ENCODE assay signal across 8 mouse cellular contexts in the genomic region with DNA sequence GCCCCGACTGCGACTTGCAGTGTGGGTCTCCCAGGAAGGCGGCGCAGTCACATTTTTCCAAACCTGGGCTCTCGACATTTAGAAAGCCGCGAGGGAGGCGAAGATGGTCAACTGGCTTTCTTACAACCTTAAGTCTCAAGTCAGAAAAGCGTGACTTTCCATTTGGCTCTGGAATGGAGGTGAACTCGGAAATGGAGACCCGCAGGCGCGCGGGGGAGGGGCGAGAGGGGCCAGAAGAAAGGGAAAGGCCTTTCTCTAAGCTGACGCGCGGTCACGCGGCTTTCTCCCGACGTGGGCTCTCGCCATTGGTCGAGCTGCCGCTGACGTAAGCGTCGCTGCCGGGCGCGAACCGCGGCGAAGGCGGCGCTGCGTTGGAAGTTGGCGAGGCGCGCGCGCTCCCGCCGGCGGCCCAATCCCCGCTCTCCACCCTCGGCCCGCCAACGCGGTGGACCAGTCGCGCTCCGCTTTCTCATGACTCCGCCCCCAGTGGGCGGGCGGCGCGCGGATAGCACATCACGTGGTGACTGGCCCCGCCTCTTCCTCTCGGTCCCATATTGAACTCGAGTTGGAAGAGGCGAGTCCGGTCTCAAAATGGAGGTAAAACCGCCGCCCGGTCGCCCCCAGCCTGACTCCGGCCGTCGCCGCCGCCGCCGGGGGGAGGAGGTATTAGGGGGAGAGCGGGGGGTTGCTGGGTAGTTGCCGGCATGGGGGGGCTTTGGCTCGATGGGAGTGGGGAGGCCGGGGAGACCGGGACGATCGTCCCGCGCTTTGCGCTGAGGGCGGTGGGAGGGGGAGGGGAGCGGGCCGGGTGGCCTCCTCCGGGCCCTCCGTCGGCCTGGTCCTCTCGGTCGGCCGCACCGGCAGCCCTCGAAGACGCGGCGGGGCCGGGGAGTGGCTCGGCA. TPM values are rescaled to one million over a fixed set of nuclear protein-coding genes. Genes with fewer than 3 reads are reported as not detected.
DNase-seq lines count a peak whose midpoint lies in the region; ATAC-seq and TF ChIP-seq lines count a peak whose summit lies in the region.

A gene (plus strand): TSS at position 535 of the 902 bp plus-strand sequence.

- no peaks in the 10 kb centered on the region for H3K27me3 ChIP-seq in ES-Bruce4 (ENCODE audit: control insufficient read depth, insufficient read depth, low read length, poor library complexity, severe bottlenecking)
- H3K27me3 ChIP-seq in forebrain, embryonic 13.5 days = no peaks in the 10 kb centered on the region
- H3K27me3 ChIP-seq in neural tube, embryonic 15.5 days (replicated peaks) = no peaks in the 10 kb centered on the region

- H3K4me1 ChIP-seq in ES-Bruce4 (ENCODE audit: control insufficient read depth, insufficient read depth, low read length) = peaks cover 4% of the 10 kb centered on the region
- peaks cover 25% of the 10 kb centered on the region for H3K4me1 ChIP-seq in forebrain, embryonic 13.5 days
- peaks cover 22% of the 10 kb centered on the region for H3K4me1 ChIP-seq in neural tube, embryonic 15.5 days

- under 1% methylated on average over 71 of the region's 102 CpGs for WGBS in forebrain, embryonic 13.5 days
- under 1% methylated on average over 77 of the region's 102 CpGs for whole genome bisulfite sequencing in neural tube, embryonic 15.5 days

- H3K36me3 ChIP-seq in ES-Bruce4 (ENCODE audit: control insufficient read depth, insufficient read depth, low read length, poor library complexity, severe bottlenecking) = peaks cover 35% of the 10 kb centered on the region
- peaks cover 17% of the 10 kb centered on the region for H3K36me3 ChIP-seq in forebrain, embryonic 13.5 days (ENCODE audit: poor library complexity, severe bottlenecking)
- peaks cover 16% of the 10 kb centered on the region for H3K36me3 ChIP-seq in neural tube, embryonic 15.5 days

- TF ChIP-seq EP300 in ES-Bruce4 (IDR thresholded peaks at IDR 0.05; ENCODE audit: insufficient read depth, low read depth, low read length) = peak; percentile 71

- peak within 1 kb of the TSS; percentile 100 for H3K9ac ChIP-seq in ES-Bruce4 (ENCODE audit: low read depth, poor library complexity, severe bottlenecking)
- peak within 1 kb of the TSS; percentile 98 for H3K9ac ChIP-seq in forebrain, embryonic 13.5 days
- peak within 1 kb of the TSS; percentile 86 for H3K9ac ChIP-seq in neural tube, embryonic 15.5 days (replicated peaks)

- DNase-seq in heart, postnatal 10 days = peak; percentile 98 to 99
- DNase-seq in layer of hippocampus, adult 11-12 months (ENCODE audit: low spot score) = peak; percentile 99
- DNase-seq in lung, adult 18-20 months = peak; percentile 98 to 99
- DNase-seq in testis, postnatal 14 days (ENCODE audit: low spot score) = peak; percentile 99

- H3K4me2 ChIP-seq in forebrain, embryonic 13.5 days = peak within 1 kb of the TSS; percentile 76
- peak within 1 kb of the TSS; percentile 68 for H3K4me2 ChIP-seq in neural tube, embryonic 15.5 days

- H3K9me3 ChIP-seq in ES-Bruce4 (replicated peaks; ENCODE audit: control insufficient read depth, insufficient read depth, low read length, poor library complexity, severe bottlenecking) = no peaks in the 10 kb centered on the region
- no peaks in the 10 kb centered on the region for H3K9me3 ChIP-seq in forebrain, embryonic 13.5 days (replicated peaks)
- no peaks in the 10 kb centered on the region for H3K9me3 ChIP-seq in neural tube, embryonic 15.5 days (replicated peaks)

- intact Hi-C loops in heart, postnatal 10 days (cut with DNase I) = loop anchor here (2.0 kb wide), 1 partner anchor 46 kb away; no protein-coding TSS in a partner anchor

- peak; percentile 97 for ATAC-seq in cerebellum, adult (ENCODE audit: insufficient number of reproducible peaks, low FRiP score, low TSS enrichment)
- peak; percentile 97 for ATAC-seq in forebrain, embryonic 13.5 days
- peak; percentile 97 for ATAC-seq in neural tube, embryonic 15.5 days (ENCODE audit: low FRiP score)

- peak; percentile 76 for TF ChIP-seq POLR2A in ES-Bruce4 (IDR thresholded peaks at IDR 0.05; ENCODE audit: insufficient read depth, low read length)

- TF ChIP-seq CTCF in ES-Bruce4 (IDR thresholded peaks at IDR 0.05; ENCODE audit: low read depth, low read length) = no peak

- peak within 1 kb of the TSS; percentile 99 for H3K4me3 ChIP-seq in ES-Bruce4 (ENCODE audit: low read depth, low read length)
- peak within 1 kb of the TSS; percentile 94 for H3K4me3 ChIP-seq in forebrain, embryonic 13.5 days
- peak within 1 kb of the TSS; percentile 72 for H3K4me3 ChIP-seq in neural tube, embryonic 15.5 days (replicated peaks)

- H3K27ac ChIP-seq in ES-Bruce4 (ENCODE audit: insufficient read depth, low read length) = peak within 1 kb of the TSS; percentile 98
- peak within 1 kb of the TSS; percentile 98 for H3K27ac ChIP-seq in forebrain, embryonic 13.5 days
- H3K27ac ChIP-seq in neural tube, embryonic 15.5 days (replicated peaks) = peak within 1 kb of the TSS; percentile 99

RNA-seq across cellular contexts. Expression of the gene that starts here (rescaled TPM):
- polyA plus RNA-seq in ES-Bruce4 (2011; ENCODE audit: insufficient read depth, insufficient read length, low read depth, missing spikeins) = 775 and 839 TPM in 2 replicates
- polyA plus RNA-seq in forebrain, embryonic 13.5 days (2015; fragmentation: Nextera tagmentation; extraction: Ambion mirVana) = 354 and 365 TPM in 2 replicates
- total RNA-seq in heart, postnatal 10 days (2021) = 100 to 1,000 TPM; 336 to 360 TPM
- 171 and 210 TPM in 2 replicates for polyA plus RNA-seq in neural tube, embryonic 15.5 days (2015; fragmentation: Nextera tagmentation; extraction: Ambion mirVana)

Comparison
In these comparisons a context has a peak if more than half of its experiments do, and no peak if none do; other contexts are left out.
1. Peak in every context shown above with its lines: DNase-seq, ATAC-seq, H3K4me3 ChIP-seq and H3K27ac ChIP-seq.